Mouse (Mus musculus) lung, postnatal 4 days (tissue): ENCODE data around the gene C2cd4b.
A peak's percentile ranks its signal among the peaks of the same experiment; 100 is the strongest.

Experiments used
- DNase-seq, 2 experiments: peaks; one replicate each; pipeline ENCODE4 v3.0.0; 2021

Gene C2cd4b

GRCm38 (mm10) chr9:67759163-67759955 lies at the start of gene C2cd4b:
C2cd4b (plus strand) TSS chr9:67759437.
- peak; percentile 73 to 84 for DNase-seq

DNA sequence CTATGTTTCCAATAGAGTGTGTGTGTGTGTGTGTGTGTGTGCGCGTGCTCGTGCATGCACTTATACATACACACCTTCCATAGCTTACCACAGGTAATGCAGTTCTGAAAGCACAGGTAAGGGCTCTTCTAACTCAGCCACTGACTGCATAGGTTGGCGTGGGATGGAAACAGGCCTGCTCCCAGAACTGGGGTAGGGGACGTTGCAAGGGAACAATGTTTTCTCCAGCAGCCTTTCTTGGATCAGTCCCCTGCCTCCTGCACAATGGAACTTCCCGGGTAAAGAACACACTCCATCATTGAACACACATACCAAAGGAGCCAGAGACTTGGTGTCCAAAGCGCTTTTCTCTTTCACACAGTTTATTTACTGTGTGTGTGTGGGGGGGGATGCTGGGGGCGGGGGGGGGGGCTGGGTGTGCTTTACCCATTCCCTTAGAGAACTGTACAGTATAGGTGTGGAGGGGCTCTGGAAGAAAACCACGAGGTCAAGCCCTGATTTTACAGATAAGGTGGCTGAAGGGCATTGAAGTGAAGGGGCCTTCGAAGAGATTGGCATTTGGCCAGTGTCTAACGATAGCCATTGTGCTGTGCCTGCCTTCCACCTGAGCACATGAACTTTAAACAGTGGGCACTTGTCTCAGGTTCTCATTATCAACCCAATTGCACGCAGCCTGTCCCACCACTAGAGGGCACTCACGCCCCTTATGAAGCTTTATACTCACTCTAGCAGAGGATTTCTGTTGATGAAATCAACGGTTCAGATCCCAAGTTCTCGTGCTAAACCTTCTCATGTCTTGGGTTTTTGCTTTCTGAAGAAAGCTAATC lies 48.0 kb upstream of the C2cd4b start:
- peak; percentile 65 to 75 for DNase-seq

GRCm38 (mm10) chr9:67712146-67712545 lies 47.1 kb upstream of the C2cd4b start:
- DNase-seq: no peak

GRCm38 (mm10) chr9:67717081-67717480 lies 42.2 kb upstream of the C2cd4b start:
- DNase-seq: no peak

GRCm38 (mm10) chr9:67718596-67718995 lies 40.6 kb upstream of the C2cd4b start:
- DNase-seq: no peak

GRCm38 (mm10) chr9:67720150-67720549 lies 39.1 kb upstream of the C2cd4b start:
- DNase-seq: no peak

- DNase-seq: peak in 1 of 2 experiments; percentile 15
Measured at GRCm38 (mm10) chr9:67722378-67722777, 36.9 kb upstream of the C2cd4b start.

- DNase-seq: no peak
Measured at GRCm38 (mm10) chr9:67725196-67725595, 34.0 kb upstream of the C2cd4b start.

GRCm38 (mm10) chr9:67733716-67734115 lies 25.5 kb upstream of the C2cd4b start:
- DNase-seq: no peak

- peak; percentile 33 to 57 for DNase-seq
Measured at GRCm38 (mm10) chr9:67735426-67735825, 23.8 kb upstream of the C2cd4b start.

GRCm38 (mm10) chr9:67741256-67741655 lies 18.0 kb upstream of the C2cd4b start:
- DNase-seq: no peak

- DNase-seq: no peak
Measured at GRCm38 (mm10) chr9:67753411-67754182, 5.6 kb upstream of the C2cd4b start.

- DNase-seq: no peak
Measured at GRCm38 (mm10) chr9:67754713-67755112, 4.5 kb upstream of the C2cd4b start.

GRCm38 (mm10) chr9:67758686-67759085 lies 551 bp upstream of the C2cd4b start:
- DNase-seq: peak; percentile 30 to 77

DNA sequence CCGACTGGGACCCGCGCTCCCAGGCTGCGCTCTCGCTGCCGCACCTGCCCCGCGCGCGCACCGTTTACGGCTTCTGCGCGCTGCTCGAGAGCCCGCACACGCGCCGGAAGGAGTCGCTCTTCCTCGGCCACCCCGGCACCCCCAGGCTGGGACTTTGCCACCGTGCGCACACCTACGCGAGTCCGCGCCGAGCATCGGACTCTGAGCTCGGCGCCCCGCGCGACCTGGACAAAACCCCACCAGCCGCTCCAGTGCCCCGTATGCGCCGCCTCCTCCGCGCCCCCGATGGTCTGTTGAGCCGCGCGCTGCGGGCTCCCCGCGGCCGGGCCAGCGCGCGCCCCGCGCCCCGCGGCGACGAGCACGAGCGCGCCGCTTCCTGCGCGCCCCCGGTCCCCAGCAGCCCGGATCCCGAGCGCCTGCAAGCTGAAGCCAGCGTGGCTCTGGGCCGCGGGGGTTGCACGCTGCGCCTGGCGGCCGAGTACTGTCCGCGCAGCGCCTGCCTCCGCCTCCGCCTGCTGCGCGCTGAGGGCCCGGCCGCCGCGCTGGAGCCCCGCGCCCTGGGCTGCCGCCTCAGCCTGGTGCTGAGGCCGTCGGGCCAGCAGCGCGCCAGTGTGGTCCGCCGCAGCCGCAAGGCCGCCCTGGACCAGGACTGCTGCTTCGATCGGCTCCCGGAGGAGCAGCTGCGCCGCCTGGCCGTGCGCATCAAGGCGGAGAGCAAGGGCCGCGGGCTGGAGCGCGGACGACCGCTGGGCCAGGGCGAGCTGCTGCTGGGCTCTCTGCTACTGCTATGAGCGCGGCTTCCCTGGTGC lies 923 bp downstream of the C2cd4b start:
- peak; percentile 47 to 82 for DNase-seq

DNA sequence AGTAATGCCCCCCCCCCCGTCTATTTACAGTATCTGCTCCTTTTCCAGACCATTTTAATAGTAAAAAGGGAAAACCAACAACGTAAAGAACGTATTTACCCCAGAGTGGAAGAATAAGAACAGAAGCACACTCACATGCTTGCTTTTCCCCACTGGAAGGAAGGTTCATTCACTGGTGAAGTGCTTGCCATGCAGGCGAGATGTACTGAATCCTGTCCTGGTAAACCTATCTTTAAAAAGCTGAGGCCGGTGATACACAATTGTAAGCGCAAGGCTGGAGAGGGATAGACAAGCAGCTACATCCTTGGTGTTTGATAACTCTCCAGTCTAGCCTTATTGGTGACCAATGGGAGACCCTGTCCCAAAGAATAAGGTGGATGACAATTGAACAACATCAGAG lies 1.8 kb downstream of the C2cd4b start:
- DNase-seq: no peak

DNA sequence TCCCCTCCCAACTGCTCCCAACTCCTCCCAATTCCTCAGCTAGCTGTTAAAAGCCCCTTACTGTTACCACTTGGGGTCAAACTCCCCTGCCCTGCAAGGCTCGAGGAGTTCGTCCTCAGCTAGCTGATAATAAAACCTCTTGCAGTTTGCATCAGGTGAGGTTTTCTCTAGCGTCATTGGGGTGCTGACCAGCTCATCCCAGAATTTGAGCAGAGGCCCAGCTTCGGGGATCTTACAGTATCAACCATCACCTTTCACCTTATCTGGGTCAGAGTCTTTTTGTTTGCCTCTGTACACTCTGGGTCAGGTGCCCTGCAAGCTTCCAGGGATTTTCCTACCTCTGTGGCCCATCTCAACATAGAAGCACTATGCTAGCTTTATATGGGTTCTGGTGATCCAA lies 4.1 kb downstream of the C2cd4b start:
- DNase-seq: no peak

DNA sequence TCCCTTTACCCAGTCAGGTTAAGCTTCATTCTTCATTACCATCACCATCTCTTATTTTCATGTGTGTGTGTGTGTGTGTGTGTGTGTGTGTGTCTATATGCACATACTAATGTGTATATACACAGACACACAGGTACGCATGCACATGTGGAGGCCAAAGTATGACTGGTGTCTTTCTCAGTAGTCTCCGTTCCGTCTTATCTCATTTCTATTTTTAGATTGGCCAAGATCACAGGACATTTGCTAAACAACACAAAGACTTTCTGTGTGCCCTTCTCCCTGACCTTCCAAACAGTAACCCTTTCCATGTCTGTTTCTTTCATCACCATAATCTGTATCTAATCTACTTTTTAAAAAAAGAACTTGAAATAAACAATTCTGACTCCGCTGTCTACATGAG lies 7.2 kb downstream of the C2cd4b start:
- DNase-seq: no peak

DNA sequence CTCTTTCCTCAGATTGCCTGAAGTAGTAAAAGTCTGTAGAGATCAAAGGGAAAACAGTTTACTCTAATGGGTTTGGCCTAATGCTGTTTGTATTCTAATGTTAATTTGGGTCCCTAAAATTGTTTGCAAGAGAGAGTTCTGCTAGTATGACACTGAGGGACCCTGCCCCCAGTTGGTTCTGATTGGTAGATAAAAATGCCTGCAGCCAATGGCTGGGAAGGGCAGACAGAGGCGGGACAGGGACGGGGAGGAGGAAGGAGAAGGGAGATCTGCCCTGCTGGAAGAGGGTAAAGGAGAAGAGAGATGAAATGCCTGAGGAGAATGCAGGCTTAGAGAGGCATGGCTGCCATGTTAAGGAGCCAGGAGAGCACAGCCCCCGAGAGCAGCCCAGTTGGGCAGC lies 7.7 kb downstream of the C2cd4b start:
- no peak for DNase-seq

DNA sequence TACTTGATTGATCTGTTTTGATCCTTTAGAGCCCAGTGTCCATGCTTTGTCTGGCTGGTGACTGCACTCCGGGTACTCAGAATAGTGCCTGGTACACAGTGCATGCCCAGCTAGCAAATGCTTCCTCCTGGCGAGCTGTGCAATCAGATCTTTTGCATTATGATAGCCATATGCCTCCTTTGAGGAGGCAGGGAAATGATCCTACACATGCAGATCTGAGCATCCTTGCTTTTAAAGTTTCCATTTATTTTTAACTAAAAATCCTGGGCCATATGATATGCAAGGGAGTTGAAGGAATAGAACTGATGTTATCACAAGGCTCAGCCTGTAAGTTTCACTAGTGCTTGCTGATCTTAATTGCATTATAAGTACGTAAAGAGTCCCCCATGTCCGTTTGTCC lies 9.6 kb downstream of the C2cd4b start:
- DNase-seq: no peak

DNA sequence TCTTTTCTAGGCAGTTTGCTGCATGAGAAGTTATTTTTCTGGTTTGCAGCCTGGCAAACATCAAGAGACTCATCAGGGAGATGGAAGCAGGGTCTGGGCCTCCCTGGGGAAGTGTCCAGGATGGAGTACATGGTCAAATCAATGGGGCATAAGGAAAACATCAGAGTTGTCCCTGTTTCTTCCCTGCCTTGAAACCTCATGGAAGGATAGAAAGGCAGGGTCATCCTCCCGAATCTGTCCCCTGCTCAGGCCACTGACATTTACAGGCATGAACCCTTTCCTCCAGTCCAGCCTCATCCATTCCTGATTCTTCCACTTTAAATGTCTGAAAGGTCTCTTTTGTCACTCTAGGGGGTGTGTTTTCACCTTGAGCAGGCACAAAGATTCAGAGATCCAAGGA lies 10.2 kb downstream of the C2cd4b start:
- no peak for DNase-seq

DNA sequence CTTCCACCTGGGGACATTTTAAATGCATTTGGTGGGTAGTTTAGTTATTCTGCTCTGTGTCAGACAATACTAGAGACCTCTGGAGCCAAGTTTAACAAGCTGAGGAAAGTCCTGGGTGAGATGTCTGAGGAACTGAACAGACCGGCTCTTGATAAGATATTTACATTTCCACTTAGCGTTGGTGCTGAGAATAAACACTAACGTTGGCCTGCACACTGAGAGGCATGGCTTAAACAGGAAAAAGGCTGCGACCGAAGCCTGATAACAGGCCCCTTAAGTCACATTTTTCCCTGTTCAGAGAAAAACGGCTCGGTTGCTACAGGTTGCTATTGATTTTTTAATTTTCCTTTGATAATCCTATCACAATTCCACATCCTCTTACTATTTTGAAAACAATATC lies 12.1 kb downstream of the C2cd4b start:
- peak in 1 of 2 experiments; percentile 28 for DNase-seq
